Mouse (Mus musculus) effector memory CD4-positive, alpha-beta T cell, adult 7 months (primary cell): ENCODE measurements around the gene Glud1. TPM values are rescaled to one million over a fixed set of nuclear protein-coding genes. Genes with fewer than 3 reads are reported as not detected.

Experiments used
- polyA plus RNA-seq: library from polyadenylated mRNA; unstranded; fragments of 100-300 nt; shearing (Covaris generic); gene quantifications from one replicate; pipeline ENCODE4 v1.2.1, GENCODE M21; 2017

Gene Glud1
- polyA plus RNA-seq = 119 TPM

DNA sequence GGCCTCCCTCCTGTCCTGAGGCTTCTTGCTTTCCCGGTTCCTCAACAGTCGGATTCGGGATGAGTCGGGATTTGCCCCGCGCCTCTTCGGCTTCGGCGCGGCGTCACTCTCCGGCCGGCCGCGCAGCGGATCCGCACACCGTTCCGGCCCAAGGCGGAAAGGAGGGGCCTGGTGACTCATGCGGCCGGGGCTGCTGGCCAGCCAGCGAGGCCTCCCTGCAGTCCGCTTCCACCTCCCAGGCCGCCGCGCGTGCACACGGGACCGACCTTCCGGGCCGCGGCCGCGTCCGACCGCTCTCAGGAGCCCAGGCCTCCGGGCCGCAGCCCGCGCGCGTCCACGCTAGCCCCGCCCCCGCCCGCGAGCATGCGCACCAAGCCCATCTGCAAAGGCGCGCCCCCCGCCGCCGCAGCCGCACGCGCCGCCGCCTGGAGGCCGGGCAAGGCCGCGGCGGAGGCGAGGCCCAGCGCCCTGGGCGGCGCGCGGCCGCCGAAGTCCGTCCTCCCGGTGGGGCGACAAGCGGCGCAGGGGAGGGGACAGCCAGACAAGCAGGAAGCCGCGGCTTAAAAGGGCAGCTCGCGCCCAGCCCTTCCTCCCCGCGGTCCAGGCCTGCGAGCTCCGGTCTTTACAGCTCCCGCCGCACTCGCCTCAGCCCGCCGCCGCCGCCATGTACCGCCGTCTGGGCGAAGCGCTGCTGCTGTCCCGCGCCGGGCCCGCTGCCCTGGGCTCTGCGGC is at the start of gene Glud1, which contains the start of gene Shld2:
Gene Glud1 (plus strand): TSS at position 494 of the 732 bp plus-strand sequence.
Gene Shld2 (minus strand): TSS at position 260 of the 732 bp plus-strand sequence.

DNA sequence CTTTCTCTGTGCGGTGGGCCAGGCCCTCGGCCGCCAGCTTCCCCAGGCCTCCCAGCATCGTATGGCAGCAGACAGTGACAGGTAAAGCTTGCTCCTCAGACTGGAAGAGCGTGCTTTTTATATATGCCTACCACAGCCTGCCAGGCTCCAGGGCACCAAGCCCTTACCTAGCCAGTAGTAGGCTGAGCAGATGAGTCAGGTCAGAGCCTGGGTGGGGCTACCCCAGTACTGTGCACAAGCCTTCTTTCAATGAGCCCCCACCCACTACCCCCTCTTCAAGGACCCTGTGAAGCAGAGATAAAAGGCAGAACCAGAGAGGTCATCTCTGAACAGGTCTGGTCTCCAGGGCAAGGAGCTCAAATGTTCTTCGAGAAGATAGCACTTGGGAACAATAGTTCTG is 44.8 kb downstream of the Glud1 start, which contains the start of gene Fam25c:
Gene Fam25c (minus strand): TSS at position 133 of the 400 bp plus-strand sequence.

DNA sequence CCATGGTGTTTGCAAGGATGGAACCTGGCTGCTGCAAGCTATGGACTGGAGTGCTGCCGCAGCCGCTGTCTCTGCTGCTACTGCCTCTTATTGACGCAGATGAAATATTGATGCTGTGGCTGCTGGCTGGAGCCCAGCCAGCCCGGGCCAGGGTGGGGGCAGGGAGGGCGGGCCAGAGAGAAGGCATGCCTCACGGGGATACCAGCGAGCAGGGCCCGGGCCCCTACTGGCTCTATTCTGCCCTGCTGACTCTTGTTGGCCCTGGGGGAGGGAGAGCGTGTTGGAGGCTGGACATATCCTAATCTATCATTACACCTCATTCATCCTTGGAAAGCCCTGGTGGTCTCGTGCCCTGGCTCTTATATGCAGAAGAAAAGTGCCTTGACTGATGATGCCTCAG is 64.0 kb downstream of the Glud1 start, which contains the start of gene Sncg:
Gene Sncg (minus strand): TSS at position 213 of the 400 bp plus-strand sequence.

DNA sequence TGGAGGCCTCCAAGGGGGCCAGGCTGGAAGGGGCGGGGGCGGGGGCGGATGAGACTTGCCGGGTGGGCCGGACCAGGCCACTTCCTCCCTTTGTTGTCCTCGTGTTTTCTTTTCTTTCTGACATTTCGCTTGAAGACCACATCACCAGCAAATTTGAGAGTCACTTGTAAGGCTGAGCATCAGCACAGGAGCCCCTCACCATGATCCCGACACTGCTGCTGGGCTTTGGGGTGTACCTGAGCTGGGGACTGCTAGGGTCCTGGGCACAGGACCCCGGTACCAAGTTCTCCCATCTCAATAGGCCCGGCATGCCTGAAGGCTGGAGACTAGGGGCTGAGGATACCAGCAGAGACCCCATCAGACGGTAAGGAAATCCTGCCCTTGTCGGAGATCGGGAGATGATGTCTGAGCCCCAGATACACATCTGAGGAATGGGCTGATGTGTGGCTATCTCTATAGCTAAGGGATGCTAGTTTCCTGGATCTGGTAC is 64.9 kb downstream of the Glud1 start, which contains the start of gene Mmrn2:
Gene Mmrn2 (plus strand): TSS at position 51 of the 490 bp plus-strand sequence.

Other genes starting within 250 kb of the Glud1 start
- gene Anxa8, start 224.7 kb upstream of the Glud1 start, polyA plus RNA-seq = not detected
- gene A630023A22Rik, start 208.0 kb upstream of the Glud1 start, polyA plus RNA-seq = 0.85 TPM
- not detected for gene Npy4r, start 158.2 kb upstream of the Glud1 start, polyA plus RNA-seq
- not detected for gene Gprin2, start 109.1 kb upstream of the Glud1 start, polyA plus RNA-seq
- gene Syt15, start 91.1 kb upstream of the Glud1 start, polyA plus RNA-seq = 1.0 TPM
- gene Shld2, start 234 bp upstream of the Glud1 start, polyA plus RNA-seq = 22.7 TPM
- gene Fam25c, start 44.7 kb downstream of the Glud1 start, polyA plus RNA-seq = not detected
- not detected for gene Sncg, start 64.1 kb downstream of the Glud1 start, polyA plus RNA-seq
- gene Mmrn2, start 64.7 kb downstream of the Glud1 start, polyA plus RNA-seq = not detected
- 3.0 TPM for gene Bmpr1a, start 192.6 kb downstream of the Glud1 start, polyA plus RNA-seq
- gene 9230112D13Rik, start 212.1 kb downstream of the Glud1 start, polyA plus RNA-seq = not detected